Mouse (Mus musculus): ENCODE measurements around the gene Galnt17. TPM values are rescaled to one million over a fixed set of nuclear protein-coding genes. Genes with fewer than 3 reads are reported as not detected.

The Galnt17 gene
- polyA plus RNA-seq, 1 experiment from 2014 or later = 0.81 TPM

GRCm38 (mm10) chr5:130952361-130952760 lies 355.9 kb downstream of the Galnt17 start:
- ATAC-seq (ENCODE audit: low FRiP score, low TSS enrichment) (no peak), DNase-seq (ENCODE audit: low spot score) (no peak)
- no peaks in the 10 kb centered on the region for H3K36me3 ChIP-seq (ENCODE audit: control insufficient read depth, insufficient read depth, low read length)
- no peaks in the 10 kb centered on the region for H3K9me3 ChIP-seq (ENCODE audit: control insufficient read depth, low read length)
- no peak for TF ChIP-seq CTCF (IDR thresholded peaks at IDR 0.05; ENCODE audit: low read depth)
- no peak for TF ChIP-seq EP300 (optimal IDR thresholded peaks at IDR 0.05)
- H3K27me3 ChIP-seq (ENCODE audit: control insufficient read depth, insufficient read depth, low read length) = no peaks in the 10 kb centered on the region
- no peak overlapping the region for H3K4me3 ChIP-seq (ENCODE audit: low read depth, low read length)
- H3K27ac ChIP-seq (replicated peaks) = no peak overlapping the region
- no peak overlapping the region for H3K4me2 ChIP-seq (replicated peaks; ENCODE audit: low read depth)
- WGBS = 44% methylated on average over 7 of the region's 7 CpGs
- no peaks in the 10 kb centered on the region for H3K4me1 ChIP-seq (replicated peaks; ENCODE audit: control insufficient read depth, insufficient read depth)
- H3K9ac ChIP-seq (ENCODE audit: low read length) = no peak overlapping the region

GRCm38 (mm10) chr5:130950894-130951400 lies 357.4 kb downstream of the Galnt17 start:
- no peaks in the 10 kb centered on the region for H3K4me1 ChIP-seq (replicated peaks; ENCODE audit: control insufficient read depth, insufficient read depth)
- no peak overlapping the region for H3K4me2 ChIP-seq (replicated peaks; ENCODE audit: low read depth)
- DNase-seq (ENCODE audit: low spot score) (peak; percentile 23), ATAC-seq (ENCODE audit: low FRiP score, low TSS enrichment) (peak; percentile 42; the same call in 1 of the 2 replicates)
- TF ChIP-seq CTCF (IDR thresholded peaks at IDR 0.05; ENCODE audit: low read depth) (peak; percentile 66), EP300 (optimal IDR thresholded peaks at IDR 0.05) (no peak)
- H3K9ac ChIP-seq (ENCODE audit: low read length) = no peak overlapping the region
- no peaks in the 10 kb centered on the region for H3K36me3 ChIP-seq (ENCODE audit: control insufficient read depth, insufficient read depth, low read length)
- 0 out of 2 replicates have a peak overlapping the region, but pooled peaks have one; percentile 4 for H3K27ac ChIP-seq (replicated peaks)
- H3K27me3 ChIP-seq (ENCODE audit: control insufficient read depth, insufficient read depth, low read length) = no peaks in the 10 kb centered on the region
- no peaks in the 10 kb centered on the region for H3K9me3 ChIP-seq (ENCODE audit: control insufficient read depth, low read length)
- no peak overlapping the region for H3K4me3 ChIP-seq (ENCODE audit: low read depth, low read length)
- 46% methylated on average over 6 of the region's 6 CpGs for WGBS

- TF ChIP-seq CTCF (IDR thresholded peaks at IDR 0.05; ENCODE audit: low read depth) = no peak
- TF ChIP-seq EP300 (optimal IDR thresholded peaks at IDR 0.05) = no peak
- H3K9ac ChIP-seq (ENCODE audit: low read length) = no peak overlapping the region
- 0 out of 2 replicates have a peak overlapping the region, but pooled peaks have one; percentile 4 for H3K27ac ChIP-seq (replicated peaks)
- no peaks in the 10 kb centered on the region for H3K4me1 ChIP-seq (replicated peaks; ENCODE audit: control insufficient read depth, insufficient read depth)
- 42% methylated on average over 4 of the region's 4 CpGs for WGBS
- H3K4me3 ChIP-seq (ENCODE audit: low read depth, low read length) = no peak overlapping the region
- no peak for DNase-seq (ENCODE audit: low spot score)
- no peak for ATAC-seq (ENCODE audit: low FRiP score, low TSS enrichment)
- no peaks in the 10 kb centered on the region for H3K9me3 ChIP-seq (ENCODE audit: control insufficient read depth, low read length)
- no peak overlapping the region for H3K4me2 ChIP-seq (replicated peaks; ENCODE audit: low read depth)
- H3K27me3 ChIP-seq (ENCODE audit: control insufficient read depth, insufficient read depth, low read length) = no peaks in the 10 kb centered on the region
- no peaks in the 10 kb centered on the region for H3K36me3 ChIP-seq (ENCODE audit: control insufficient read depth, insufficient read depth, low read length)
Measured at GRCm38 (mm10) chr5:130950421-130950820, 357.9 kb downstream of the Galnt17 start.

GRCm38 (mm10) chr5:130949710-130950109 lies 358.6 kb downstream of the Galnt17 start:
- Histone ChIP-seq H3K36me3 (ENCODE audit: control insufficient read depth, insufficient read depth, low read length) (no peaks in the 10 kb centered on the region), H3K4me1 (replicated peaks; ENCODE audit: control insufficient read depth, insufficient read depth) (no peaks in the 10 kb centered on the region), H3K4me3 (ENCODE audit: low read depth, low read length) (no peak overlapping the region), H3K9me3 (ENCODE audit: control insufficient read depth, low read length) (no peaks in the 10 kb centered on the region), H3K9ac (ENCODE audit: low read length) (no peak overlapping the region), H3K4me2 (replicated peaks; ENCODE audit: low read depth) (no peak overlapping the region), H3K27me3 (ENCODE audit: control insufficient read depth, insufficient read depth, low read length) (no peaks in the 10 kb centered on the region), H3K27ac (replicated peaks) (no peak overlapping the region)
- TF ChIP-seq CTCF (IDR thresholded peaks at IDR 0.05; ENCODE audit: low read depth) = no peak
- no peak for TF ChIP-seq EP300 (optimal IDR thresholded peaks at IDR 0.05)
- 49% methylated on average over 1 of the region's 1 CpGs for WGBS
- DNase-seq (ENCODE audit: low spot score) (no peak), ATAC-seq (ENCODE audit: low FRiP score, low TSS enrichment) (no peak)

- no peak for TF ChIP-seq CTCF (IDR thresholded peaks at IDR 0.05; ENCODE audit: low read depth)
- H3K27me3 ChIP-seq (ENCODE audit: control insufficient read depth, insufficient read depth, low read length) = no peaks in the 10 kb centered on the region
- H3K36me3 ChIP-seq (ENCODE audit: control insufficient read depth, insufficient read depth, low read length) = no peaks in the 10 kb centered on the region
- no peak for ATAC-seq (ENCODE audit: low FRiP score, low TSS enrichment)
- H3K4me1 ChIP-seq (replicated peaks; ENCODE audit: control insufficient read depth, insufficient read depth) = no peaks in the 10 kb centered on the region
- no peak for DNase-seq (ENCODE audit: low spot score)
- 37% methylated on average over 4 of the region's 4 CpGs for WGBS
- no peak overlapping the region for H3K9ac ChIP-seq (ENCODE audit: low read length)
- H3K27ac ChIP-seq (replicated peaks) = no peak overlapping the region
- no peaks in the 10 kb centered on the region for H3K9me3 ChIP-seq (ENCODE audit: control insufficient read depth, low read length)
- no peak overlapping the region for H3K4me3 ChIP-seq (ENCODE audit: low read depth, low read length)
- no peak overlapping the region for H3K4me2 ChIP-seq (replicated peaks; ENCODE audit: low read depth)
Measured at GRCm38 (mm10) chr5:130938911-130939608, 369.2 kb downstream of the Galnt17 start.

- no peak overlapping the region for H3K4me2 ChIP-seq (replicated peaks; ENCODE audit: low read depth)
- H3K36me3 ChIP-seq (ENCODE audit: control insufficient read depth, insufficient read depth, low read length) = no peaks in the 10 kb centered on the region
- 13% methylated on average over 7 of the region's 7 CpGs for WGBS
- ATAC-seq (ENCODE audit: low FRiP score, low TSS enrichment) (no peak; the same call in 1 of the 2 replicates), DNase-seq (ENCODE audit: low spot score) (peak; percentile 20)
- H3K9ac ChIP-seq (ENCODE audit: low read length) = no peak overlapping the region
- no peaks in the 10 kb centered on the region for H3K9me3 ChIP-seq (ENCODE audit: control insufficient read depth, low read length)
- H3K4me3 ChIP-seq (ENCODE audit: low read depth, low read length) = no peak overlapping the region
- TF ChIP-seq EP300 (optimal IDR thresholded peaks at IDR 0.05) (no peak), CTCF (IDR thresholded peaks at IDR 0.05; ENCODE audit: low read depth) (no peak)
- no peaks in the 10 kb centered on the region for H3K27me3 ChIP-seq (ENCODE audit: control insufficient read depth, insufficient read depth, low read length)
- no peak overlapping the region for H3K27ac ChIP-seq (replicated peaks)
- no peaks in the 10 kb centered on the region for H3K4me1 ChIP-seq (replicated peaks; ENCODE audit: control insufficient read depth, insufficient read depth)
Measured at GRCm38 (mm10) chr5:130938274-130938741, 370.0 kb downstream of the Galnt17 start.

Data from stomach, postnatal 0 days (tissue).